Mouse (Mus musculus) left cerebral cortex, postnatal 10 days (tissue): ENCODE measurements around the gene Cdc42ep3. TPM values are rescaled to one million over a fixed set of nuclear protein-coding genes. Genes with fewer than 3 reads are reported as not detected.

Experiments used
- DNase-seq, 2 experiments: peaks; one replicate each; pipeline ENCODE4 v3.0.0; 2021 to 2022; ENCODE audit warnings: low spot score in 2 of 2, mixed read lengths in 1 of 2; ENCODE audit errors: extremely low spot score in 1 of 2
- intact Hi-C: fragments of 180-260 bp; cut with DNase I; formaldehyde crosslinking; loops from one replicate; pipeline ENCODE4 v1.15.1; 2025
- total RNA-seq, 2 experiments: library from RNA; stranded (reverse); gene quantifications; 2 replicates each; pipeline ENCODE4 v1.2.3; 2021

The Cdc42ep3 gene
- total RNA-seq, 2 experiments from 2014 or later, result 29.7 to 33.6 TPM

DNA sequence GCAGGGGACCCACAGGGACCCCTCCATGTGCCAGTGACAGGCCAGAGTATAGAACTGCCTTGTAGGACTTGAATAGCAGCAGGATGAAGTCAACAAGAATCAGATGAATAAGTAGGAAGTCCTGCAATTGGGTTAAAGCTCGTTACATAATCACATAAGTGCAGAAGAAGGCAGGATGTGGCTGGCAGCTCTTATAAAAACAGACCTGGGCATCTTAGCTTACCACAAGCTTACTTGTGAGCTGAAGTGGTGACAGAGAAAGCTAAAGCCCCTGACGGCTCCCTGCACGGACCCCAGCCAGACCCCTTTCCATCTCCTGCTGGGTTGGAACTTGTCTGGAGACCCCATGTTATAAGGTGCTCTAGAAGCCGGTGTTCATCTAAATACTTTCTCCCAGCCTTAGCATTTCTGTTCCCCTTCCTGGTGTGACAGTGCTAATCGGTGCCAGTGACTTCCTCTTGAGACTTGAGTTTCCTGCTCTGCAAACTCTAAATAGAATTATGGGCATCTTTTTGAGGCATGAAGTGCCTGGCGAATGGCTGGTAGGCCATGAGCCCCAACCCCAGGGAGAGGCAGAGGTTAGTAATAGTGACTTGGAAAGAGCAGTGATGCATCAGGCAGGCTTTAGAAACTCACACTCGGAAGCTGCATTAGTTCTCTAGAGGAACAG, 6.8 kb downstream of the Cdc42ep3 start:
- intact Hi-C loops, result no loop called here
- DNase-seq, result no peak

DNA sequence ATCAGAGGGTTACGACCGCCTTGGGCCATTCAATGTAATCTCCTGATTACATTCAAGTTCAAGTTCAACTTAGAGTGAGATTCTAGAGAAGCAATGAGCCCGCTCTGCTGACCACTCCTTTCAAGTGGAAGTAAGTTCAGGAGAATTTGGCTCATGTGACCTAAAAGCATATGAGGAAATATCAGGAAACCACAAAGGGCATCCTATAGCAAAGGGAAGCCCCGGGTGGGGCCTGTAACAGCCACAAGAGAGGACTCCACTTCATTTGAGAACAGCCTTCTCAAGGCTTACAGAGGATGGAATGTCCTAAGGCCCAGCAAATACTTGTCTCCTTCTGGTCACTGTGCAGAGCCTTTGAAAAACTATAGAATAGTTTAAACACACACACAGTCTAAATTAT, 7.6 kb downstream of the Cdc42ep3 start:
- DNase-seq, result no peak
- intact Hi-C loops, result no loop called here

DNA sequence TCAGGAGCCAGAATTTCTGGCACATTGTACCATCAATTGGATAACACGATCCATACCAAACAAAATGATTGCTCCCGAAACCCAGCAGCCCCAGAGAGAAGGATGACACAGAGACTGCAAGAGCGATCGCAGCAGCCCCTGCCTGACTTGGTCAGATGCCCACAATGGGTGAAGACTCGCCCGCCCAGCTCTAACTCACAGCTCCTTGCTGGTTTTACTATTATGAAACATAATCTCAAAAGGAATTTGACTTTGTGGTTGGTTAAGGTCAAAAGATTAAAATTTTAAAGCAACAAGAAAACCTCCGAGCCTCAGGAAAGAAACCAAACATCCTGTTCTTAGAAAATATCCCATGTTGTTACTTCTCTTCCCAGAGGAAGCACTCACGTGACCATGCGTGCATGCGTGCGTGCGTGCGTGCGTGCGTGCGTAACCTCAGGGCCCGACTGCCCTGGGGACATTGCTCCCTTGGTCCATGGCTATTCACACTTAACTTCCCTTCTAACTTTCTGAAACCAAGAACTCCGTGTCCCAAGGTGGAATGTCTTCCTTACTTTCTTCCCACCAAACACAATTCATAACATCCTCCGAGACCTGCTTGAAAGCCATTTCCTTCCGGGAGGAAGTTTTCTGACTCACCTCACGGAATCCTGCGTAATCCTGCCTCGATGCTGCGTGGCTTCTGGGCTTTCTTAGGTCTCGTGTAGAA, 9.7 kb downstream of the Cdc42ep3 start:
- peak in 1 of 2 experiments; percentile 61 for DNase-seq
- intact Hi-C loops, result no loop called here

DNA sequence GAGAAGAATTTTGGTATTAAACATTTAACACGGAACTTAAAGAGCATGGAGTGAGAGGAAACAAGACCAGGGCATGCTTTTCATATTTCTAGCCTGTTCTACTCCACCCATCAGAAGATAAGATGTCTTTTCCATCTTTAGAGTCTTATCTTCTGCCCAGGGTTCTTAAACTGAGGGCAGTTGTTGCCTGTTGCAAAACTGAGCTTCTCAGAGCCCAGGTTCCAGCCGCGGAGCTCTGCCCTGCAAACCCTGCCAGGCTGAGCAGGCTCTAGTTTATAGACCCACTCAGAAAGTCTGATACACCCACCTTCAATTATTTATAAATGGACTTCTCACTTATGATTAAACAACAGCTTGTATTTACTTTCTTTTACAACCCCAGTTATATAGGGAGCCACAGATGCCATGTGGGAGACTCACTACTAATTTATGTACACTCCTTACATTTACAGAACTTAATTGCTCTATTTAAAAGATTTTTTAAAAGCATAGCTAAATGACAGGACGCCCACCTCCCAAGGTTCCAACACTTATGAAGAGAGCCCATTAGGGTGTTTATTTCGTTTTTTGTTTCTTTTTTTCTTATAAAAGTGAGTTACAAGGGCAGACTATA, 11.5 kb downstream of the Cdc42ep3 start:
- no peak for DNase-seq
- intact Hi-C loops, result no loop called here

DNA sequence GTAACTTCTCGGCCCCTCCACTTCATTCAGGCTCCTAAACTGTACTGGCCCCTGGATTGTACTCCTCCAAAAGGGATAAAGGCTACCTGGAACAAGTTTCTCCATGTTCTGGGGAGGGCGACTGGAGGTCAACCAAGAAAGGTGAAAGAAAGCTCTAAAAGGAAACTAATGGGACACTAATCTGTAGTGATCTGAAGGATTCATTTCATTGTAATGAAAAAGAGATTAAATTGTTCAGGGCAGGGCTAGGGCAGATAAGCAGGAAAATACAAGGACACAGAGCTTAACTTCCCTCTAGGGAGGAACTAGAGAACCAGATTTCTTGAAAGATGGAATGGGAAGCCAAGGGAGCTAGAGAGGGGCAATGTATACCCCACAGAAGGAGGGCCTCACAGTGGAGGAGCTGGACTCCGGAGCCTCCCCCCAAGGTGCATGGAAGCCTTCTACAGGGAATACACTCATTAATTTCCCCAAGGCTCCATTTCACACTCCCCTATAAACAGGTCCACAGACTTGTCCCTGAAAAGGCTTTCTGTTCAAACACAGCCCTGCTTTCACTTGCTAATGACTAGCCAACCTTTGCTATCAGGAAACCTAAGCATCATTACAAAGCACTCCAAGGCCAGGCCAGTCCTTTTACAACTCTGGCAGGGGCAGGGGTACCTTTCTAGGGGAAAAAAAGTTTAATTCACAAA, 12.1 kb downstream of the Cdc42ep3 start:
- intact Hi-C loops, result no loop called here
- no peak for DNase-seq

DNA sequence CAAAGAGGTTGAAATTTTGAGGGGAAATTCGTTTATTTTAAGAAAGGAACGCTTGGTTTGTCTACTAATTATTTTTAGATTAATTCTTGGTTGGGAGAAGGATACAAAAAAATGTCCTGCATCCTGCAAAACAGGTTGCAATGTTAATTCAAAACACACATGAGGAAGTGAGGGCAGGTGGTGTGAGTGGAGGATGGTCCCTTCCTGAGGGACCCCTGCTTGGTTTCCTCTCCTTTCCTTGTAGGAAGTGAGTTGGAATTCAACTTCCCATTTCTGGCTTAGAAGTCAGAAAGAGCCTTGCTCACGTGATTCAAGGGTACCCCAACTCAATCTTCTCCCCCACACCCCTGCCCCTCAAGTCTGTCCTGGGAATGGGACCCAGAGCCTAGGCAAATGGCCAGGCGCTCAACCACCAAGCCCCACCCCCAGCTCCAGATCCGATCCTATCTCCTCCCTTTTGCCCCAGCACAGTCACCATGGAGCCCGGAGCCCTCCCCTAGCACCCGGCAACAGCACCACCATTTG, 12.9 kb downstream of the Cdc42ep3 start:
- DNase-seq, result peak in 1 of 2 experiments; percentile 27
- intact Hi-C loops, result no loop called here

DNA sequence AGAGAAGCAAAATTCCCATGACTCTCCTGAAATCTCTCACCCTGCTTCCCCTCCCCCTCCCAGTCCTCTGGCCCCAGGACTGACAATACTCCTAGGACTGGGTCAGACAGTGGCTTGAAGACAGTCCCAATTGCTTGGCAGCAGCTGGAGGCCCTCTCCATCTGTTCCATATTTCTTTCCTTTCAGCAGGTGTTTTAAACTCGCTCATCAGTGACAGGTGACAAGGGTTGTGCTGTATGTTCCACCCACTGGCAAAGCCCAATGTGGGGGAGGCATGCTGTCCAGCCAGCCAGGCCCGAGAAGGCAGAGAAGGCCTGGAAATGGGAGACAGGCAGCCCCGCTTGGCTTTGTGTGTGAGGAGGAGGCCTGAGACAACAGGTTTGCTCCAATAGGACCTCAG, 17.4 kb downstream of the Cdc42ep3 start:
- intact Hi-C loops, result no loop called here
- DNase-seq, result no peak

DNA sequence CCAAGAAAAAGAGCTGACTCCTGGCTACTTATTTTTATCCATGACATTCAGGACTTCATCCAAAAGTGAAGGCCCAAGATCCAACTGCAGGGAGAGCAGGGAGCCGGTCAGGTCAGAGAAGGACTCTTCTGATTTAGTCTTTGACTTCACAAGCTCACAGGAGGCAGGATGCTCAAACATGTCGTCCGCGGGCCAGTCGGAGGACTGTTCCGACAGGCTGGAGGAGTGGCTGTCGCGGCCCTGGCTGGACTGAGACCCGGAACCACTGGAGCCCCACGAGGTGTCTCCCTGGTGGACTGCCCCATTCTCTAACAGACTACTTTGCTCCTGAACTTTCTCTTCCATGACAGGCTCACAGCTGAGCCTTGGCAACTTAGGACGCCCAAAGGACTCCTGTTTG, 20.2 kb downstream of the Cdc42ep3 start:
- no peak for DNase-seq
- intact Hi-C loops, result no loop called here

DNA sequence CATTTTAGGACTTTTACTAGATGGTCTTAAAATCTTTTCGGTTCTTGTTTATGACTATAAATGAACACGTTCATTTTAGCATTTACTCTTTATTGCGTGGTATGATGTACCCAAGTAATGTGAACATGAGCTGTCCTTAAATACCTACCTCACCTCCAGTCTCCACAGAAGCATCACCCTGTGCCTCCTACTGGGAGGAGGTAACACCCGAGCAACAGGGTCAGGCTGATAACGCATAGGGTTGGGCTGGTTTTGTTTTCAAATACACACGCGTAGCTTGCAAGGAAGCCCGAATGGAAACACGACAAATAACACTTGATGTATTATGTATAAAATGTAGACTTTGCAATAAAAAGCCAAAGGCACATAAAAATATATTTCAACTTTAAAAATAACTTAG, 21.2 kb downstream of the Cdc42ep3 start:
- intact Hi-C loops, result no loop called here
- no peak for DNase-seq

DNA sequence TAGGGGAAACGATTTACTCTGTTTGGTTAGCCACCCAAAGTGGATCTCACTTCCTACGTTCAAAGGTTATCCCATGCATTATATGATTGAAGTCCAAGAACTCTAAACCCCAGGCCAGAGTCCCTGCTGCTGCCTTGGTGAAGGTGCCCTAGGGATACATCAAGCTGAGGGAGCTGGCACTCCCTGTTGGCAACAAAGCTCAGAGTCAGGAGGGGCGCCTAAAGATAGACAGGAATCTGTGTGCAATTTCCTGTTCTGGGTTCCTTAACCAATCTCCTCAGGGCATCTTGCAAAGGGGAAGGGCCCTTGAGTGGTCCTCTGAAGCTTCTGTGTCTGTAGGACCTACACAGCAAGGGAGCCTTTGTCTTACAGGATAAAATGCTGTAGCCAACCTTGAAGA, 22.0 kb downstream of the Cdc42ep3 start:
- intact Hi-C loops, result no loop called here
- no peak for DNase-seq

DNA sequence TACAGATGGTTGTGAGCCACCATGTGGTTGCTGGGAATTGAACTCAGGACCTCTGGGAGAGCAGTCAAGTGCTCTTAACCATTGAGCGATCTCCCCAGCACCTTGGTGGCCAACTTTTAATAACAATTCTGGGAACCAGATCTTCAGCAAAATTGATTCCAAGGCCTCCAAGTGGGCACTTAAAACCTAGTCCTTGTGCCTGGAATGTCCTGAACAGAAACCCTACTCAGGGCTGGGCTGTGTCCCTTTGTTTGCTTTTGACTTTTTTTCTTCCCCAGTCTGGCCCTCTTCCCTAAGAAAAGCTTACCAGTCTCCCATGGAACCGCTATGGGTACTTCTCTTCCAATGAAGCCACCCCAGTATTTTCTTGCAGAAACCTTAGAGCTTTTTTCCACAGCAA, 24.5 kb downstream of the Cdc42ep3 start:
- intact Hi-C loops, result no loop called here
- DNase-seq, result no peak

DNA sequence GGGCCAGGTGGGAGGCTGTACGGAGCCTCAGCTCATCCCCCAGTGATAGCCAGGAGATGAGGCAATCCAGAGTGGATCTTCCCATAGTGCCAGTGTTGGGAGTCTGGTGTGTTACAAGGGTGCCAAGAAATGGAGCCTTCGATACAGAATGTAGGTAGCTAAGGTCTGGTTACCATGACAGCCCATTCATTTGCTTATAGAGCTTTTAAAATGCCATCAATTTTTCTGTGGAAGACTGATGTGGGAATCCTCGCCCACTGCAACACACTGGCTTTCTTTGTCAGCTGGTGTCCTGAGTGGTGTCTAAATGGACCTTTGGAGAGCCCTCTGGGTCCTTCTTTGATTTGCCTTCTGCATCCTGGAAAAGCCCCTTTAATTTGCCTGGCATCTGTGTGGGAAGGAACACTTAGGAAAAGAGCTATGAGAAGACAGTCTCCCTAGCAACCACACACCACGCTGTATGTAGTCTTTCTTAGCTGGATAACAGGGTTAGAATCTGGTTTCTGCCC, 28.0 kb downstream of the Cdc42ep3 start:
- intact Hi-C loops, result no loop called here
- DNase-seq, result peak; percentile 25 to 55

DNA sequence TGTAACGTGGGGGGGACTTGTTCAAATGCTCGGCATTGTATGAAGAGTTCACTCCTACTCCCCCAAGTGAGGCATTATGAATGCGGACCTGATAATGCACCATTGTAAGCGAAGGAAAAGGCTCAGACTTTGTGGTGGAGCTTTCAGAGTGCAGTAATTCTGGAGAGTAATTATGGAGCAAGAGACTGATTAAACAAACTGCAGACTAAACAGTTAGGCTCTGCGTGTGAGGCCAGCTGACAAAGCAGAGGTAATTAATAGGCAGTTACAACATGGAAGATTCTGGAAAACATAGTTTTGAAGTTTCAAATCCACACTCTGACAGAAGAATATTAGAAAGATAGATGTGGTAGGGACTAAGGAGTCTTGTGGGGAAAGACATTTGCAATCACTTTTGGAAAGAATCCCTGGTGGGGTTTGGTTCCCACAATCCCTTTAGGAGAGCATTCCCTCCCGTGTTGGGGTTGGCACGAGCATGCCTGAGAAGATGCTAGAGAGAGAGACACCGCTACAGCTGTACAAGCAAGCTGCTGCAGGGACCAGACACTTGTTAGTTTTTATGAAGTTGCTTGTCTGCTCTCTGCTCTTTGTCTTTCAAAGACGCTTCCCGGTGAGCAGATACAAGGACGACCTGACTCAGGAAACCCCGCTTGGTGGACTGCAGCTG, 37.7 kb downstream of the Cdc42ep3 start:
- intact Hi-C loops, result no loop called here
- DNase-seq, result peak in 1 of 2 experiments; percentile 51

DNA sequence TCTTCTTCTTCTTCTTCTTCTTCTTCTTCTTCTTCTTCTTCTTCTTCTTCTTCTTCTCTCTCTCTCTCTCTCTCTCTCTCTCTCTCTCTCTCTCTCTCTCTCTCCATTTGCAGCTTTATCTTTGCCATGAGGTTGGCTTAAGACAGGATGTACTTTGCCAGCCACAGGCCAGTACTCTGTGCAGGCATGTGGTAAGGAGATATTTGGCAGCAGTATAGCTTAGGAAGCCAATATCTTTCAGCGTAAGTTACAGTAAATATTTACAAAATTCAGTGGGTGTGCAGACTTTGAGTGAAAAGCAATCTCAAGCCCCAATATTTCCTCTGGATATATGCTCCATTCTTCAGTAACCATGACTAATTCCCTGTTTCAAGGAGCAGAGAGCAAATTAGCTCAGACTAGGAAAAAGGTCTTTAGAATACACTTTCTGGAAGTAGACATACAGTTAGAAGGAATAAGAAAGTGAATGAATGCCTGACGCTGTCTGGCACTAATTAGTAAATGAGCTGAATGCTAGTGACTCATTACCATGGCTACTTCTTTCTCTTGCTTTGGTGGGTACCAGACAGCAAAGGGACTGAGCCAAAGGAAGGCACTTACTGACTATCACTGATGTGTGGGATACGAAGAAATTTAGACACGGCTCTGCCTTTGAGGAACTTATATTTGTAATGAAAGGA, 39.3 kb downstream of the Cdc42ep3 start:
- intact Hi-C loops, result no loop called here
- no peak for DNase-seq

DNA sequence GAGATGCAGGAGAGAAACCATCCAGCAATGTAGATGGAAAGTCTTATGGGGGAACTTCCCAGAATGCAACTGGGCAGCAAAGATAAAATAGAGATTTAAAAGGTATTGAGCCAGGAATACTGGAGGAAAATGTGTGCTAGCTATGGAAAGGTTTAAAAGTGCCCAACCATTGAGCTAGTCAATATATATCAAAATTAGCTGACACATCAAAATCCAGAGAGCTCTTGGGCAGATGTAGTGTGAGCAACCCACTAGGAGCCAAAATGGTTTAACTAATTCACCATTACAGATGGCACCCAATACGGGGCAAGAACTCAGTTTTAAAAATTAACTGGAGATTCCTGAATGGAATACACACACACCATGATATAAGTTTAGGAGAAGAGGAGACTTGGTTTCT, 44.4 kb downstream of the Cdc42ep3 start:
- intact Hi-C loops, result no loop called here
- DNase-seq, result no peak

DNA sequence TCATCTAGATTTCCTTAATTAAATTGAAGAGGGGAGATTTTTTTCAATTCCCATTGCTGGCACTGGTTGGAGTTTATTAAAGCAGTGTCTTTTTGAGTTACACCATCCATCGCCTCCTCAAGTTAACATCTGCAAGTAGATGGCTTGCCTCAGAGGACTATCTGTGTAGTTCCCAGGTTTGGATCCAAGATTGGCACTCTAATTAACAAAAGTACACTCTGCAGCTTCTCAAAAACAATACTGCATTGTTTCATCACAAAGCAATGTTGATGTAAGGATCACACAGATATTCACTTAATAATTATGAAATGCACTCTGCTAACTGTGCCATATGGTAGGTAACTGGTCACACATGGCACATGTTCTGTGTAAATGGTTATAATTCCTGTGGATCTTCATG, 45.4 kb downstream of the Cdc42ep3 start:
- intact Hi-C loops, result no loop called here

DNA sequence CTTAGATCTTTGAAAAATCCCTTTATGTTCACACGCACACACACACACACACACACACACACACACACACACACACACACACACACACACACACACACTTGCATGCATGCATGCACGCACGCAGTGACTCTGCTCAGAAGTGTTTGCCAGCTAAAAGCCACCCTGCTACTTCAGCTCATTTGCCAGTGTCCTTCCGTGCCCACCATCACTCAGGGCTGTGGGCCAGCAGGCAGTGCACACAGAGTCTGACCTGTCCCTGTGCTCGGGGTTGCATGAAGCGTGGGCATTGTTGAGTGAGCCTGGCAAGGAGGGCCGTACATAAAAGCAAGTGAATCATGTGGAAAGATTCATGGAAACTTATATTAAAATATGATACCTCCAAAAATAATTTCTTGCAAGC, 49.2 kb downstream of the Cdc42ep3 start:
- intact Hi-C loops, result no loop called here
- DNase-seq, result no peak

More for the DNA sequence above, 45.4 kb downstream of the Cdc42ep3 start:
- no peak for DNase-seq

DNA sequence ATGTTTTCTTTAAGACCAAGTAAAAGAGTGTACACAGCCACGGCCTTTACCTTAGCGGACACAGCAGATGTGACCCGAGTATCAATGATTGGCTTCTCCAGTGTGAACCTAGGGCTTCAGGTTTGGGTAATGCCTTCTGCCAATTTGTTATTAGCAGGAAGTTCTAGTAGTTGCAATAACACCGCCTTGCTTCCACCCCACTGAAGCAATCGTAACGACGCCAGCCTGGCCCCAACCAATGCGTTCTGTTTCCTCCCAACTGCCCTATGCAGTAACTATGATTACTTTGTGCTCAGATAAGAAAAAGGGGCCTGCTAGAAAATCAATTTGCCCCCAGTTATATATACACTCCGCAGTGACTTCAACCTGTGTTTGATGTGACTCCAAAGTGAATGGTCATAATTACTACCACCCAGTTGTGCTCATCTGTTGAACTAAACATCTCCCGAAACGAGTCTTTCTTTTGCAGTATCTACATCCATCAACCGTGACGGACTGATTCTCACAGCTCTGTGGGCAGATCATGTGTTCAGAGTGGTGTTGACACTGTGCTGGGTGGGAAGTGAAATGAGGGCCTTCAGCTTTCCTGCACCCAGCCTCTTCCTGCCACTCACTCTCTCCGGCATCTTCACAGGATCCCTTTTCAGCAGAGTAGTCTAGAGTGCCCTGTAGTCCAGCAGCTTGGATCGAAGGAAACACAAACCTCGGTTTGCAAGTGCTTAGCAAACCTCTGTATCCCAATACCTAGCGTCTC, 51.0 kb downstream of the Cdc42ep3 start:
- intact Hi-C loops, result no loop called here
- no peak for DNase-seq
